Mouse (Mus musculus) layer of hippocampus, postnatal 10 days (tissue): Measurements from ENCODE around the gene Dusp21. TPM values are rescaled to one million over a fixed set of nuclear protein-coding genes. Genes with fewer than 3 reads are reported as not detected.
A peak's percentile ranks its signal among the peaks of the same experiment; 100 is the strongest.

ENCODE experiments used
- DNase-seq, 2 experiments: peaks; one replicate each; pipeline ENCODE4 v3.0.0; 2021; ENCODE audit warnings: low spot score in 2 of 2
- long read RNA-seq: library from polyadenylated mRNA; stranded (forward); transcript quantifications from one replicate; pipeline ENCODE4 v2.0.0, GENCODE M21; 2023
- total RNA-seq, 2 experiments: library from RNA; stranded (reverse); gene quantifications; 2 replicates each; pipeline ENCODE4 v1.2.3; 2021

The Dusp21 gene
- not detected for total RNA-seq
- long read RNA-seq: 0 reads

DNA sequence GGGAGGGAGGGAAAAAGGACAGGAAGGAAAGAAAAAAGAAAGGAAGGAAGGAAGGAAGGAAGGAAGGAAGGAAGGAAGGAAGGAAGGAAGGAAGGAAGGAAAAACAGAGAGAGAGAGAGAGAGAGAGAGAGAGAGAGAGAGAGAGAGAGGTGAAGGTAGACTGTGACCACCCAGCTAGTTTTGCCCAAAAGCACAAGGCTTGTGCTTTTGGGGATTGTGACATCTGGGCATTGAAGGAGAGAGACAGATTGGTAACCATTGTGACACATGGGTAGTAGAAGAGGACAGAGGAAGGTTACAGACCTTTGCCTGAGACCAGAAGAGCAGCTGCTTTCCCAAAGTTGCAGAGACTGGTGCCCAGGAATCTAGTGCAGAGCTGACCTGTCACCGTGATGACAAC is at the start of gene Dusp21:
Dusp21 (plus strand) TSS at position 301 of the 400 bp plus-strand sequence.
- DNase-seq: no peak

DNA sequence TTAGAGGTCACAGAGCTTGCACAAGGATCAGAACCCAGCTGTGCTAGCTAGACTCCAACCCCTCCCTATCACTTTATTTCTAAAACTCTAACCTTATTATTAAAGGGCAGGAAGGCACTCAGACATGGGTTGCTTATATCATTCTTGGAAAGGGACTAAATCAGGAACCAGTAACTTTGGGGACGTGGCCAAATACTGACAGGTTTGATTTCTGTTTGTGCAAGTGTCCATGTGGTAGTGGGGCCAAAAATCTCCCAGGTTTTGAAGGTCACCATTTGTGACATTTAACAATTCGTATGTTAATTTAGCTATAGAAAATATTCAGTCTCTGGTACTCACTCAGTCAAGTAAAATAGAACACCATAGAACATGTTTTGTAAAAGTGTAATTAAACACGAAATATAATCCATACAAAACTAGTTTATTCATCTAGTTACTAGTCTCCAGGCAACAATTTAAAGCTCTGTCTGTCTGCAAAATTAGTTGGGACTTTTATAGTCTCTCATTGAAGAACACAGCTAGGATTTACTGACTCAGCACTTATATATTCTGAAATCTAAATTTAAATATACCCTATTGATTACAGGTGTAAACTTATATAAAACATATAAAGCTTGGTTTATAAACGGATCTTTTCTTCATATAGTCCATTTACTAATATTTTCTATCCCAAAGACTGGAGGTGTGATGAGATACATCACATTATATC is 15.2 kb downstream of the Dusp21 start:
- no peak for DNase-seq

DNA sequence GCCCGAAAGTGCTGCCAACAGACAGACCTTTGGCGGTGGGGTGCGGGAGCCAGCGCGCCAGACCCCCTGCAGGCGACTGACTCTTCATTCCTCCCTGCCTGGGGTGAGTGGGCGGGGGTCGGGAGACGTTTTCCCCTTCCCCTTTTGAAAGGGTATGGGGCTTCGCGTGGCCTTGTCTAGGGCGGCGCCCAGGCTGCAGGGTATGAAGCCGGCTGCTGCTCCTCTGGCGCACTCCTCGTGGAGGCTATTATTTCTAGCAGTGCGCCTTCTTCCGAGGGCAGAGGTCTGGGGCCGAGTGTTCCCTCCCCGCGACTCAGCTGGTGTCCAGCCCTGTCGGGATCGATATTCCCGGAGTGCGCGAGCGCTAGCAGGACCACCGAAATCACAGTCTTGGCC is 16.1 kb downstream of the Dusp21 start:
- DNase-seq: no peak

DNA sequence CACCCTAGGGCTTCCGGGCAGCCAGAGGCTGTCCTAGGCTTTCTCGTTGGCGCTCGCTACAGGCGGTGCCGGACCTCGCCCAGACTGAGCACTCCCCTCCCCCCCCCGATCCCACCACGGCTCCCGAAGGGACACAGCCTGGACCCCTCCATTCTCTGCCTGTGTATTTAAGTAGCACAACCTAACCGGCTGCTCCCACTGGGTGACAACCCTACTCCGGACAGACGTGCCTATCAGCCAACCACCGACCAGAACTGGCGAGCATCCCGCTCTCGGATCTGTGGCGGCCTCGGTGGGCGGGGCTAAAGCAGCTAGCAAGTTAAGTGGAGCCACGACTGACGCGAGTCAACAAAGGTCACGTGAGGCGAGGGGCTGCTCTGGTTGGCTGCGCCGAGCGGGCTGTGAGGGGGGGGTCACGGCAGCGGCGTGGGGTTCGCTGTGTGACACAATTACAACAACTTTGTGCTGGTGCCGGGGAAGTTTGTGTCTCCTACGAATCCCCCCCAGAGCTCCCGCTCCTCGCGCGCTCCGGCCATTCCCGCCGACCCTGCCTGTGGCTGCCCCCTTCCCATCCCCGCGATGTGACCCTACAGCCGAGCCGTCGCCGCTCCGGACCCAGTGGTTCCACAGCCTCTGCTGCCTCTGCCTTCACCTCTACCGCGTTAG is 16.7 kb downstream of the Dusp21 start, which contains the start of gene Kdm6a:
Kdm6a (plus strand) TSS at position 384 of the 666 bp plus-strand sequence.
- DNase-seq: peak; percentile 96 to 100

DNA sequence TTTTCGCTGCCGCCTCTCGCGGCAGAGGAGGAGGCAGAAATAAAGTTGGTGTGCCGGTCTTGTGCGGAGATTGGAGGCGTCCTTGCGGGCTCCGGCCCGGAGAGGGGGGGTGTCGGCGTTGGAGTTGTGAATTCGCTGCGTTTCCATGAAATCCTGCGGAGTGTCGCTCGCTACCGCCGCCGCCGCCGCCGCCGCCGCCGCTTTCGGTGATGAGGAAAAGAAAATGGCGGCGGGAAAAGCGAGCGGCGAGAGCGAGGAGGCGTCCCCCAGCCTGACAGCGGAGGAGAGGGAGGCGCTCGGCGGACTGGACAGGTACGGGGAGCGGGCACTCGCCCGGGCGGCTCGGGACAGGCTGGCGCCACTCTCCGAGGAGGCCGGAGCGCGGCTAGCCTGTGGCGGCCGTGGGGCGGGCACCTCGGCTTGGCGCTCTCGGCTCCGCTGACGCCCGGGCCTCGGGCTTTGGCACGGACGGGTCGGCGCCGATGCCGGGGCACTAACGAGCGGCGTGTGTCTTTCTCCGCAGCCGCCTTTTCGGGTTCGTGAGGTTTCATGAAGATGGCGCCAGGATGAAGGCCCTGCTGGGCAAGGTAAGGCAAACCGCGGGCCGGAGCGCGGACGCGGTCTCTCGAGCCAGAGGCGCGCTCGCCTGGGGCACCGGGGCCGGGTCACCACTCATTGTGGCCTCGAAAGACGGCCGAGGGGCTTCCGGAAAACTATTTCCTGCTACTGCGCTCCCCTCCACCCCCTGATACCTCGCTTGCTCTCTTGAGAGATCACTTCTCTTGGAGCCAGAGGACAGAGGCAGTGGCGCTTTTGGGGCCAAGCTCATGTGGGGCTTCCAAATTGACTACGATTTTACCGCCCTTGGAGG is 17.4 kb downstream of the Dusp21 start:
- DNase-seq: peak; percentile 55 to 79

DNA sequence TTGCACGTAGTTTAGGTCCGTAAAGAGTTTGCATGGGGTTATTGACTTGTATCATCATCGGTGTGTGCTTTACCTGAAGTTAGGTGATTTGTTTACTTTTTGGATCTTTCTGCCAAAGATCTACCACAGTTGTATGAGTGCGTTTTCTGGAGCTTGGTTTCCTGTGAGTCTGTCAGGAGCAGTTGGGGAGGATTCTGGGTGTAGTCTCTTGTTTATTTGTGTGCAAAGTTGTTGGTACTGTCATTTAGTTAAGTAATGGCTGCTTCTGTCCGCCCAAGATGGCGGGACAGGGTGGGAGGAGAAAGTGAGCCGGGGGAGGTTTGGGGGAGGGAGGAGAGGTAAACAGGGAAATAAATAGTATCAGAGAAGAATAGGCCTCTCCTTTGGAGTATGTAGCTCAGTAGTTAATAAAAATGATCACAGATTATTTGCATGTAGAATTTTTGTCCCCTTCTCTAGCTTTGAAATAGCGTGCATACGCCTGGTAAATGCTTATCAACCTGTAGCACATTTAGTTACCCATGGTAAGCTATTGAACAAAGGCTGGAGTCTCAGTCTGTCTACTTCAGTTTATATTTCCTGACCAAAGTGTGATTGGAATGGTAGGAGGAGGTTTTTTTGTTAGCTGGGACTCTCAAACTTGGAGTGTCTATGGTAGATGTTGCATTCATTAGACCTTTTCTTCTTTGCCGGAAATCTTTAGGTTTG is 18.4 kb downstream of the Dusp21 start:
- peak in 1 of 2 experiments; percentile 17 for DNase-seq

DNA sequence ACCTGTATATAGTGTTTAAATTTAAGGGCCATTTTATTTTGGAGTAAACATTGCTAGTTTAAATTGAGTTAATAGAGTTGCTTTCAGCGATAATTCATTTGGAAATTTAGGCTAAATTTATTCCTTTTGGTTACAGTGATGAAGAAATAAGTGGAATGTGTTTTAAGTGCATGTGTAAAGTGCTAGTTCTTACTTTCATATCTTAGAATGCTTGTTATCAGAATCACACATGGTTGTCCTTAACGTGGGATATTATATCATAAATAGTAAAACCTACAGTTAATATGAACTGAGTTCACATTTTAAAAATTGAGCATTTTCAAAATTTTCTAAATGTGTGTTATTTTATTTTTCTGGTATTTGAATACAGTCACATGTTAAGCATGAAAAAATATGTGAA is 19.5 kb downstream of the Dusp21 start:
- no peak for DNase-seq

DNA sequence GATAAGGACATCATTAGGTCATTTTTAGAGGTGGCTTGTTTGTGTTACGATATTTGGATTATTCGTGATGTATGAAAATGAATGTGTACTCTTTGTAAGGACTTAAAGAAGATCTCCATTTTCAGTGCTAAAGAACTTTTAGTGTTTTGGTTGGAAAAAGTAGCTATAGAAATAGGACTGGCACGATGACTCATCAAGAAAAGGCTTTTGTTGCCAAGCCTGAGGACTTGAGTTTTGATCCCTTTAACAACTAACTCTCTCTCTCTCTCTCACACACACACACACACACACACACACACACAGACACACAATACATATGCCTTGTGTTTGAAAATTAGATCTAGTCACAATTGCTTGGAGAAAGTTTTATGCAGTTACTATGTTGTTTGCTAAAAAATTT is 21.3 kb downstream of the Dusp21 start:
- DNase-seq: no peak

DNA sequence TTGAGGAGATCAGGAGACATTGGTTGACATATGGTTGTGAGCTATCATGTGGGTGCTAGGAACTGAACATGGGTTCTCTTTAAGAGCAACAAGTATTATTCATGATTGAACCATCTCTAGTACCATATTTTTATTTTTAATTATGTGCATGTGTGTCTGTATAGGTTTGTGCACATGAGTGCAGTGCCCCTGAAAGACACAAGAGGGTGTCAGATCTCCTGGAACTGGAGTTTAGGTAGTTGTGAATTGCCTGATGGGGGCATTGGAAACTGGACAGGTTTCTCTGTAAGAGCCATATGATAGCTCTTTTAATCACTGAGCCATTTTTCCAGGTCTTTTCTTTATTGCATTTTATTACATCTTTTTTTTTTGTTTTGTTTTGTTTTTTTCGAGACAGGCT is 23.3 kb downstream of the Dusp21 start:
- DNase-seq: no peak

DNA sequence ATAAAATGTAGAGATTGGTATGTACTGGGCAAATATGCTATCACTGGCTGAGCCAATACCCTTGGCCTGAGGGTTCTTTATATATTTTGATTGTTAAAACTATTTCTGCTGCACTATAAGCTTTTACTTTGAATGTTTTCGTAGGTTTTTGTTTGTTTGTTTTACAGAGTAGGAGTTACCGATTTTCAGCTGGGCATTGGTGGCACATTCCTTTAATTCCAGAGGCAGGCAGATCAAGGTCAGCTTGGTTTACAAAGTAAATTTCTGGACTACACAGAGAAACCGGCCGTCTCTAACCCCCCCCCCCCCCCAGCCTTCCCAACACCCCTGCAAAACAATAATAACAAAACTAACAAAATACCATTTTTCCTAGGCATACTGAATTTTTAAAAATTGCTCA is 29.2 kb downstream of the Dusp21 start:
- no peak for DNase-seq

DNA sequence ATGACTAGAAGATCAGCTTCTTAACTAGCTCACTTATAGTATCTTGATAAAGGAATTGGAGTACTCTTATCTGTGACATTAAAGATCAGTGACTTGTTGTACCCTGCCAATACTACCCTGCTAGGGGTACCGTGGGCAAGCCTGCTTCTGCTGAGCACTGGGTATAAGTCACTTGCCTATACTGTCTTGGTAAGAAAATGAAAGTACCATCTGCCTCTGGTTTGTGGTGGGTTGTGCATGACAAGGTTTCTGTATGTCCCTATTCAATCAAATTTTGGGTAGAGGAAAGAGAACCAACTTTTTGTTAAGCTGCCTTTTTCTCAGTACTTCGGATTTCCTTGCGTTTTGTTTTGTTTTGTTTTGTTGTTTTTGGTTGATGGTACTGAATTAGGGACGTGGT is 32.1 kb downstream of the Dusp21 start:
- no peak for DNase-seq

DNA sequence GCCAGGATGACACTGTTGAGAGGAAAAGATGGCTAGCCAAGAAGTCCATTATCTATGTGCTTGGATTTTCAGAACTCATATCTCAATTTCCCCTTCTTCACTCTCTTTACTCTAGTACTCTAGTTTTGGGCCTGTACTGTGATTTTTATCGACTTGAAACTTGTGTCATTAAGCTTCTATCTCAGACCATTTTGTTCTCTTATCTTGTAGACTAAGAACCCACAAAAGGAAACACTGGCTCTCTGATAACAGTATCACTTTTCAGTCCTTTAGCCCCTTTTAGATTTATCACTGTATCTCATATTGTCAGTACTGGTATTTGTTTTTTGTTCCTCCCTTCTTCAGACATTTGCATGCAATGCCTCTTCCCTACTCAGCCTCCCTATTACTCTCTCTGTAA is 33.8 kb downstream of the Dusp21 start:
- no peak for DNase-seq

DNA sequence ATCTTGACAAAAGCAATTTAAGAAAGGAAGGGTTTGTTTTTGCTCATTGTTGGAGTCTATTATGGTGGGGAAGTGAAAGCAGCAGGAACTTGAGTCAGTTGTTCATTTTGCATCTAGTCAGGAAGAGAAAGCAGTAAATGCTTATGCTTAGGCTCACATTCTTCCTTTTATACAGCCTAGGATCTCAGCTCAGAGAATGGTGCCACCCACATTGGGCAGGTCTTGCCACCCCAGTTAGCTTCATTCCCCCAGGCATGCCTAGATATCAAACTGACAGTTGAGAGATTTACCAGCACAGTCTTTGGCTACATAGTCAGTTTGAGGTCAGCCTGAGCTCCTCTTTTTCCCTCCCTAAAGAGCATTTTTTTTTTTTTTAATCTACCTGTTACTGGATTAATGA is 41.5 kb downstream of the Dusp21 start:
- no peak for DNase-seq

DNA sequence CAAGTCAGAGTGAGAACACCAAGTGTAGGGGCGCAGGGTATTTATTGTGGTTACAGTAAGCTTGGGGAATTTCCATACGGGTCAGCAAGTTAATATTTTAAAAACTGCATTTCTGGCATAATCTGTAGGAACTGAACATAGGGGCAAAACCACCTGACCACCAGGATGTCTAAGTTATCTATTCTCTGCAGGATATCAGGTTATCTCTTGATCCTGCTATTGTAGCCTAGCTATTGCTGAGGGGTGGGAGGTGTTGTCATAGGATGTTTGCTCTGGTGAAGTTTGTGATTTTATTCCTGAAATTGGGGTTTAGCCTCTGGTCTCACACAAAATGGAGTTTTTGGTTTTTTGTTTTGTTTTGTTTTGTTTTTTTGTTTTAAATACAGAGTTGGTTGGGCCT is 42.6 kb downstream of the Dusp21 start:
- DNase-seq: no peak

Other genes starting within 250 kb of the Dusp21 start
- 10 to 100 TPM; 36.4 to 50.0 TPM for gene Kdm6a, start 16.7 kb downstream of the Dusp21 start, total RNA-seq